Mouse (Mus musculus) spleen, adult 2 months (tissue): ENCODE data around the gene Tubb4b.

Experiments
- CTCF ChIP-seq: fragments of 200-500 bp; IDR thresholded peaks from 2 replicates; pipeline ENCODE4 v1.5.1; 2011; ENCODE audit warnings: mild to moderate bottlenecking, inconsistent platforms; ENCODE audit not compliant: insufficient read depth, insufficient read length, insufficient replicate concordance; ENCODE audit errors: extremely low read depth
- POLR2A ChIP-seq: fragments of 200-500 bp; IDR thresholded peaks from 2 replicates; pipeline ENCODE4 v1.6.1; 2011; ENCODE audit warnings: low read depth, low read length, inconsistent platforms

GRCm38 (mm10) chr2:25194486-25195171 lies 29.9 kb downstream of the Tubb4b start:
- TF ChIP-seq CTCF (no peak), POLR2A (no peak)
